Mouse (Mus musculus) neural tube, embryonic 11.5 days (tissue): ENCODE measurements at regions not wholly inside any gene's neighbourhood (a gene's known extent, or its start where the extent isn't known, plus 50 kb on each side); places are given as distances from the start of the nearest gene placed in this dataset.
"Not testable (repeated sequence)": the region's sequence is repeated elsewhere in the genome, so short reads cannot be mapped to it uniquely, and the experiment has no call there.

ENCODE experiments used
- ATAC-seq: fragments of 200-750 bp; cut with Nextera tagmentation; 2 replicates; pipeline ENCODE4 v1.8.0; 2017; ENCODE audit warnings: moderate number of reproducible peaks, mild to moderate bottlenecking, moderate TSS enrichment, moderate library complexity; ENCODE audit not compliant: insufficient read depth, low FRiP score, low TSS enrichment
- DNase-seq: peaks from one replicate; pipeline ENCODE4 v3.0.0-alpha.2; 2015; ENCODE audit warnings: low spot score
- H3K27ac ChIP-seq: fragments of 300-500 bp; sonication (generic); 2 replicates; pipeline ENCODE4 v1.5.1; 2014; ENCODE audit warnings: low read depth, mild to moderate bottlenecking, low read length
- H3K27me3 ChIP-seq: fragments of 300-500 bp; sonication (generic); 2 replicates; pipeline ENCODE4 v1.6.1; 2014; ENCODE audit warnings: mild to moderate bottlenecking, low read length, mixed read lengths; ENCODE audit not compliant: control insufficient read depth, insufficient read depth
- H3K36me3 ChIP-seq: fragments of 300-500 bp; sonication (generic); 2 replicates; pipeline ENCODE4 v1.6.1; 2014; ENCODE audit warnings: mild to moderate bottlenecking, low read length, moderate library complexity, mixed read lengths; ENCODE audit not compliant: control insufficient read depth, insufficient read depth
- H3K4me1 ChIP-seq: fragments of 300-500 bp; sonication (generic); 2 replicates; pipeline ENCODE4 v1.6.1; 2014; ENCODE audit warnings: low read length, mixed read lengths; ENCODE audit not compliant: control insufficient read depth, insufficient read depth
- H3K4me2 ChIP-seq: fragments of 300-500 bp; sonication (generic); 2 replicates; pipeline ENCODE4 v1.6.1; 2014; ENCODE audit warnings: low read depth, mild to moderate bottlenecking, moderate library complexity
- H3K4me3 ChIP-seq: fragments of 300-500 bp; sonication (generic); 2 replicates; pipeline ENCODE4 v1.5.1; 2014; ENCODE audit warnings: low read depth, low read length
- H3K9ac ChIP-seq: fragments of 300-500 bp; sonication (generic); 2 replicates; pipeline ENCODE4 v1.6.1; 2014; ENCODE audit warnings: mild to moderate bottlenecking, low read length
- H3K9me3 ChIP-seq: fragments of 300-500 bp; sonication (generic); 2 replicates; pipeline ENCODE4 v1.6.1; 2016; ENCODE audit warnings: low read length; ENCODE audit not compliant: control insufficient read depth
- WGBS: fragments of 180-500 bp; shearing (Covaris S2); extraction: QIAGEN DNeasy Blood & Tissue Kit; methylation state at CpG from one replicate; pipeline ENCODE4 v1.1.7; 2014; 5-methylcytosine and 5-hydroxymethylcytosine counted together

DNA sequence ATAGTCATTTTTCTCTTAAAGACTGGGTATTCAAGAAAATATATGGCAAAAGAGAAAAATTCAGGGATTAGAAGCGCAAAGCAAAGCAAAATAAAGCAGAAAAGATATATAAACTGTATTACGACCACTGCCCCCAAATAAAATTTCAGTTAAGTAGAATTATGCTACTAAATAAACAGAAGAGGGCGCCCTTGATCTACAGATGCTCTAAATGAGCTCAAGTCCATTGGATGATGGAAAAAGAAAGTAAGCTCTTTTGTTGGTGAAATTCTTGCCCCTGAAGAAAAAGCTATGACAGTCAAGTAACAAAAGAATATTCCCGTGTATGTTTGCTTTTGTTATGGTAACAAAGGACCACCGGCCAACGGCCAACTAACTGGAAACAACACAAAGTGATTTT lies 165.5 kb upstream of the Stk26 start:
- Histone ChIP-seq H3K27me3 (no peaks in the 10 kb centered on the region), H3K4me2 (no peak overlapping the region), H3K4me3 (no peak overlapping the region), H3K27ac (no peak overlapping the region), H3K4me1 (no peaks in the 10 kb centered on the region), H3K9ac (no peak overlapping the region), H3K9me3 (no peaks in the 10 kb centered on the region), H3K36me3 (no peaks in the 10 kb centered on the region)
- DNase-seq (peak; percentile 28), ATAC-seq (no peak)
- 37% methylated on average over 6 of the region's 6 CpGs for WGBS

DNA sequence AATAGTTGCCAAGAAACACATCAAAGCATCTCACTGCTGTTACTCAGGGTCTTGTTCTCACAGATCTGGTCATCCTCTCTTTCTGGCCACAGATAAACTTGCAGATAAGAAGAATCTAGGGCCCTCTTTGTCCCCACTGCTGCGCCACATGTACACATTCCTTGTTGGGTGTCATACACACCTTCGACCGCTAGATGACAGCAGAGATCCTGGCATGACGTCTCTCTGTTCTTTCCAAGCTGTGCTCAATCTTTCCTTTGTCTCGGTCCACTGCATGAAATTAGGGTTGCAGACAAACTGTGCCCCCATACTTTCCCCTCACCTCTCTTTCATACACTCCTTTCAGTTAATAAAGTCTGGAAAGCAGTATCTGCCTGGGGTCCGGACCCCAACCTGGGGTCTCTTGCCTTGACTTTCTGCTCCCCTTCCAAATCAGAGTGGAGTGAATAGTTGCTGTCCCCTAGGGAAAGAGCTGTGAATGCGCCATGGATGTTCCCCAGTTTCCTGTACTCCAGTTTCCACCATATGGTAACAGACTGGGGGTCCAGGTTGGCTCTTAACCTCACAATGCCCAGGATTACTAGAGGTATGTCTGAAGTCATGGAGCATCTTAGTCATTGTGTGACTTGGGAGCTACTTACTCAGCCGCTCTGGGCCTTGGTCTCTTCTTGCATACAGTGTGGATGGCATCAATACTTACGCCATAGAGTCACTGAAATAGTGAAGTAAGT lies 182.8 kb upstream of the Stk26 start:
- H3K4me2 ChIP-seq, result no peak overlapping the region
- H3K4me3 ChIP-seq, result no peak overlapping the region
- WGBS, result 40% methylated on average over 9 of the region's 9 CpGs
- no peaks in the 10 kb centered on the region for H3K27me3 ChIP-seq
- H3K9ac ChIP-seq, result no peak overlapping the region
- no peaks in the 10 kb centered on the region for H3K4me1 ChIP-seq
- H3K27ac ChIP-seq, result no peak overlapping the region
- no peaks in the 10 kb centered on the region for H3K9me3 ChIP-seq
- H3K36me3 ChIP-seq, result no peaks in the 10 kb centered on the region
- peak; percentile 77; the same call in 1 of the 2 replicates for ATAC-seq
- peak; percentile 76 for DNase-seq

DNA sequence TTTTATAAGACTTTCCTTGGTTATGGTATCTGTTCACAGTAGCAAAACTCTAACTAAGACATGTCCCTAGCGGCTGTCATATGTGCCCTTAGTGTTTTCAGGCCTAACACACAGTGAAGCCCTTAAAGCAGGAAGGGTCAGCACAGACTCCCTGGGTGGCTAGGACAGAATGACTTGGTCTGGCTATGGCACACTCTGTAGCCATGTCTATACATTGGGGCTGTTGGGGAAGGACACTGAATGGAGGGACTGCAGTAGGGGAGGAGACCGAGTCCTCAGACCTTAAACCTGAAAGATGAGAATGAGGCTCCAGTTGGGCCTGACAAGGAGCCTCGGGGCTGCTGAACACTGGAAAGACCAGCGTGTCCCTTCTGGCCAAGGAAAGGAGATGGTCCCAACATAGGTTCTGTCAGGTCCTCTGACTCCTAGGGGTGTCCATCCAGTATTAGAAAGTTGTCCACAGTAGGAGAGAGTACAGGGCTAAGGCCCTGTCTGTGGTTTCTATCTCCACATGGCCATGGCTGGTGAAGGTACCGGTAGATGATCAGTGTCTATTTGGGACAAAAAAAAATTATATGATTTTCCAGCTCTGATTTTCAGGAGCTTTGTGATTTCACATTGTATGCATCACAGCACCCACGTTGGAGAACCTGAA lies 183.5 kb upstream of the Stk26 start:
- Histone ChIP-seq H3K27ac (no peak overlapping the region), H3K36me3 (no peaks in the 10 kb centered on the region), H3K9me3 (no peaks in the 10 kb centered on the region), H3K4me2 (no peak overlapping the region), H3K9ac (no peak overlapping the region), H3K4me1 (no peaks in the 10 kb centered on the region), H3K4me3 (no peak overlapping the region), H3K27me3 (no peaks in the 10 kb centered on the region)
- ATAC-seq, result no peak
- 69% methylated on average over 6 of the region's 6 CpGs for WGBS
- no peak for DNase-seq

- H3K9ac ChIP-seq, H3K27me3 ChIP-seq, ATAC-seq, H3K4me1 ChIP-seq, H3K4me2 ChIP-seq, H3K9me3 ChIP-seq, DNase-seq, H3K36me3 ChIP-seq, H3K4me3 ChIP-seq, H3K27ac ChIP-seq: not testable (repeated sequence)
- 89% methylated on average over 1 of the region's 1 CpGs for whole genome bisulfite sequencing
Measured at GRCm38 (mm10) chrX:50655380-50655779, 185.5 kb upstream of the Stk26 start.

DNA sequence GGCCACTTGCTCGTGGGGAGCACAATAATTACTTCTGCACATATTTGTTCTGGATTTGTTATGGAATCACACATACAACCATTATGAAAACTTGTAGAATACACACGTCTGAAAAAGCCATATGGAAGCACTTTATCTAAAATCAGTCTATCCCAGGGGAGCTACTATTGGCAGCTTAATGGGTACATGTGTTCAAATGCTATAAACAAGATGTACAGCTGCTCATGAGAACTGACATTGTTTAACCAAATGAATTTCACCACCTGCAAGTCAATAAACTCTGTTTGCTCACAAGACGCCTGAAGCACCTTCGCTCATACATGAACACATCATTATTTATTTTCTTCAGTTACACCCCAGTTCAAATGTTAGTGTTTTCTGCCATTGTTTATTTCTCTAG lies 199.5 kb upstream of the Stk26 start:
- H3K27me3 ChIP-seq, result no peaks in the 10 kb centered on the region
- H3K9me3 ChIP-seq, result no peaks in the 10 kb centered on the region
- no peak overlapping the region for H3K9ac ChIP-seq
- DNase-seq (no peak), ATAC-seq (no peak)
- no peaks in the 10 kb centered on the region for H3K36me3 ChIP-seq
- WGBS, result 47% methylated on average over 4 of the region's 4 CpGs
- no peaks in the 10 kb centered on the region for H3K4me1 ChIP-seq
- no peak overlapping the region for H3K4me2 ChIP-seq
- no peak overlapping the region for H3K4me3 ChIP-seq
- H3K27ac ChIP-seq, result no peak overlapping the region

DNA sequence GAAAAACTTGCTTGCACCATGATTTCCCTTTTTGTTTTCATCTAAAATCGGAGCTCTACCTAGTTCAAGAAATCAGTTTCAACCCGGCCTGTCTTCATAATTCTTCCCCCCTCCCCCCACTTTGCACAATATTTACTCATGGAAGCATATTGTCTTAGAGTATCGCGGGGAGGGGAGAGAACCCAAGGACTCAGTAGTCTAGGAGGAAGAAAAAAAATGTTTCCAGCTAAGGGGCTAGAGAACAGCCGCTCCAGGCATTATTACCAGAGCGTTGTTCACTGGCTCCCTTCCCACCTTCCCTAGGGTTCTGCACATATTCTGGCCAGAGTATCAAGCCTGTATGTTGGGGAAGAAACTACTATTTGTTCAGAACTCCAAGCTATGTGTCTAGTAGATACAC lies 205.2 kb upstream of the Stk26 start:
- DNase-seq (no peak), ATAC-seq (peak; percentile 11; the same call in 1 of the 2 replicates)
- peak overlapping the region; percentile 51 for H3K4me2 ChIP-seq
- H3K4me1 ChIP-seq, result no peaks in the 10 kb centered on the region
- WGBS, result 33% methylated on average over 6 of the region's 6 CpGs
- no peak overlapping the region for H3K27ac ChIP-seq
- H3K9me3 ChIP-seq, result no peaks in the 10 kb centered on the region
- no peaks in the 10 kb centered on the region for H3K27me3 ChIP-seq
- H3K36me3 ChIP-seq, result no peaks in the 10 kb centered on the region
- H3K9ac ChIP-seq, result peak overlapping the region; percentile 3; the same call in 1 of the 2 replicates
- peak overlapping the region; percentile 15; the same call in 1 of the 2 replicates for H3K4me3 ChIP-seq

GRCm38 (mm10) chrX:50634842-50635615 lies 205.8 kb upstream of the Stk26 start:
- peak; percentile 100 for ATAC-seq
- Histone ChIP-seq H3K27me3 (no peaks in the 10 kb centered on the region), H3K27ac (no peak overlapping the region), H3K9me3 (no peaks in the 10 kb centered on the region), H3K4me1 (no peaks in the 10 kb centered on the region), H3K36me3 (no peaks in the 10 kb centered on the region), H3K4me2 (peak overlapping the region; percentile 51), H3K9ac (peak overlapping the region; percentile 32), H3K4me3 (peak overlapping the region; percentile 46)
- DNase-seq, result peak; percentile 83
- WGBS, result 20% methylated on average over 30 of the region's 30 CpGs

DNA sequence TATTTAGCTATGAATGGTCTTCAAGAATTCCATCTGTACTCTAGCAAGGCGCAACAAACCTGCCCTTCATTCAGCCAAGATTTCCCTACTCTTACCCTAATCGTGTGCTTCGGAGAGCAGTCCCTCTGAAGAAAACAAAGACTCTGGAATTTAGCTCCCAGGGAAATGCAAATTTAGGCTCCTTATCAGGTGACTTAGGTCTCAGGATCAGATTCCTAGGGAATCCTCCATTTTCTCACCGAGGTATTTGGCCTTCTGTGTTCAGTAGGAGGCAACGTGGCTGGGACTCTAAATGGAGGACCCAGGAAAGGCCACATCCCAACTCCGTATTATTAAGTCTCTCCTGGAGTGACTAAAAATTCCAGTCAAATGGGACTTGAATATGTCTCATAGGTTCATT lies 204.2 kb upstream of the Olfr1324 start:
- Histone ChIP-seq H3K9ac (no peak overlapping the region), H3K9me3 (no peaks in the 10 kb centered on the region), H3K4me3 (no peak overlapping the region), H3K27ac (no peak overlapping the region), H3K4me2 (no peak overlapping the region), H3K36me3 (no peaks in the 10 kb centered on the region), H3K4me1 (no peaks in the 10 kb centered on the region), H3K27me3 (no peaks in the 10 kb centered on the region)
- ATAC-seq, result no peak
- 22% methylated on average over 6 of the region's 6 CpGs for WGBS
- DNase-seq, result no peak
